Mouse (Mus musculus): ENCODE results near the gene Ctcf.
A peak's percentile ranks its signal among the peaks of the same experiment; 100 is the strongest.

DNA sequence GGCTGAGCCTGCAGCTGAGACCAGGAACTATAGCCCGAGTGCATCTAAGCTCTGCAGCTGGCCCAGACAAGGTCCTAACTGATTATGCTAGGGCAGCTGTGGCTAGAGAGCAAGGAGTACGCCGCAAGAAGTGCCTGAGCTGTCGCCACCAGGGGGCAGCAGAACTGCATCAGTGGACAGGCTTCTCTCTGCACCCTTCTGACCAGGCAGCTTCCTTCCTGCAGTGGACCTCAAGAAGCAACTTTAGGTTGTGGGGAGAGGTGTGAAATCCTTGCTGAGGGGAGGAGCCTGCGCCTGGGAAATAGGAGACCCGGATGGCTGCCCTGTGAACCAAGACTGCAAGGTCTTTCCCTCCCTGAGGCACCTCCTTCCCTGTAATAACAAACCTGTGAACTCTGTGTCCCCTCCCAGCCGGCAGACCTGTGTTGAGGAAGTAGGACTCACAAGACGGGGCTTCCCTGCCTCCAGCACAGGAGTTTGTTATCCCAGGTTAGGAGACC lies 13.9 kb upstream of the Ctcf start:
- no peak for TF ChIP-seq ZNF384 (IDR thresholded peaks at IDR 0.05; ENCODE audit: low read depth, low read length)
- peak; percentile 83 for TF ChIP-seq ZC3H11A (IDR thresholded peaks at IDR 0.05; ENCODE audit: borderline replicate concordance, low read depth, low read length)
- peak; percentile 47; the same call in 1 of the 2 replicates for TF ChIP-seq HCFC1 (IDR thresholded peaks at IDR 0.05; ENCODE audit: borderline replicate concordance, insufficient read depth, low read length)
- no peak for TF ChIP-seq MAFK (IDR thresholded peaks at IDR 0.05; ENCODE audit: insufficient read depth, low read depth, low read length)
- no peak for TF ChIP-seq CHD2 (IDR thresholded peaks at IDR 0.05; ENCODE audit: low read depth, low read length)

Measured in ES-E14 (cell line).